Mouse (Mus musculus): ENCODE data around the gene Mlkl.

Gene Mlkl

GRCm38 (mm10) chr8:111337890-111338347 is at the start of gene Mlkl:
Gene Mlkl (minus strand): TSS chr8:111338177.
- 1% methylated on average over 29 of the region's 29 CpGs for WGBS

GRCm38 (mm10) chr8:111385915-111386314 is 47.9 kb upstream of the Mlkl start:
- 61% methylated on average over 9 of the region's 9 CpGs for WGBS

GRCm38 (mm10) chr8:111384628-111385027 is 46.7 kb upstream of the Mlkl start:
- 77% methylated on average over 2 of the region's 2 CpGs for WGBS

GRCm38 (mm10) chr8:111375192-111375591 is 37.2 kb upstream of the Mlkl start:
- 66% methylated on average over 6 of the region's 6 CpGs for WGBS

GRCm38 (mm10) chr8:111369711-111370110 is 31.7 kb upstream of the Mlkl start:
- WGBS: 85% methylated on average over 9 of the region's 9 CpGs

- 83% methylated on average over 8 of the region's 8 CpGs for WGBS
These were observed 29.4 kb upstream of the Mlkl start for GRCm38 (mm10) chr8:111367350-111367749.

GRCm38 (mm10) chr8:111366610-111367234 is 28.7 kb upstream of the Mlkl start:
- 38% methylated on average over 14 of the region's 14 CpGs for WGBS

GRCm38 (mm10) chr8:111363489-111363888 is 25.5 kb upstream of the Mlkl start:
- 64% methylated on average over 8 of the region's 8 CpGs for WGBS

GRCm38 (mm10) chr8:111360579-111361209 is 22.7 kb upstream of the Mlkl start:
- WGBS: 65% methylated on average over 7 of the region's 7 CpGs

- WGBS: 60% methylated on average over 5 of the region's 5 CpGs
These were observed 22.0 kb upstream of the Mlkl start for GRCm38 (mm10) chr8:111359936-111360335.

- 63% methylated on average over 1 of the region's 1 CpGs for WGBS
These were observed 20.9 kb upstream of the Mlkl start for GRCm38 (mm10) chr8:111358905-111359304.

- WGBS: 77% methylated on average over 4 of the region's 4 CpGs
These were observed 19.5 kb upstream of the Mlkl start for GRCm38 (mm10) chr8:111357433-111357832.

- 75% methylated on average over 9 of the region's 9 CpGs for WGBS
These were observed 15.5 kb upstream of the Mlkl start for GRCm38 (mm10) chr8:111353497-111353896.

GRCm38 (mm10) chr8:111352289-111352688 is 14.3 kb upstream of the Mlkl start:
- WGBS: 88% methylated on average over 5 of the region's 5 CpGs

GRCm38 (mm10) chr8:111350577-111350976 is 12.6 kb upstream of the Mlkl start:
- WGBS: 86% methylated on average over 6 of the region's 6 CpGs

GRCm38 (mm10) chr8:111343225-111343624 is 5.2 kb upstream of the Mlkl start:
- 16% methylated on average over 5 of the region's 5 CpGs for WGBS

GRCm38 (mm10) chr8:111340186-111340585 is 2.2 kb upstream of the Mlkl start:
- 91% methylated on average over 3 of the region's 3 CpGs for WGBS

- 52% methylated on average over 12 of the region's 12 CpGs for WGBS
These were observed 612 bp upstream of the Mlkl start for GRCm38 (mm10) chr8:111338370-111339208.

- 31% methylated on average over 17 of the region's 17 CpGs for WGBS
These were observed 577 bp downstream of the Mlkl start for GRCm38 (mm10) chr8:111337311-111337889.

- WGBS: 85% methylated on average over 4 of the region's 4 CpGs
These were observed 1.3 kb downstream of the Mlkl start for GRCm38 (mm10) chr8:111336692-111337091.

GRCm38 (mm10) chr8:111325222-111325790 is 12.7 kb downstream of the Mlkl start:
- 88% methylated on average over 6 of the region's 6 CpGs for WGBS

- WGBS: 87% methylated on average over 12 of the region's 12 CpGs
These were observed 23.2 kb downstream of the Mlkl start for GRCm38 (mm10) chr8:111314729-111315128.

All from cerebral cortex, adult 2 months (tissue).